ENCODE assay signal across 11 mouse cellular contexts in genomic region chr5:92918866-92919265, GRCm38 (mm10).
DNase-seq lines count a peak whose midpoint lies in the region; ATAC-seq lines count a peak whose summit lies in the region.
"Had no signal": no experiment of that assay in that cellular context is flagged by ENCODE, and none has a peak within 500 bp of the region (broad histone marks: within the 10 kb centered on the region; RNA-seq: fewer than 3 reads in every experiment).

No protein-coding gene starts in this region.

- H3K27ac ChIP-seq in hindbrain, embryonic 16.5 days (ENCODE audit: low read depth, low read length), result no peak overlapping the region
- no peak overlapping the region for H3K27ac ChIP-seq in hindbrain, embryonic 14.5 days
- no peak overlapping the region for H3K27ac ChIP-seq in forebrain, embryonic 14.5 days (ENCODE audit: low read depth, low read length)
- no peak overlapping the region for H3K27ac ChIP-seq in midbrain, embryonic 15.5 days
- H3K27ac ChIP-seq: layer of hippocampus, adult 2 months; liver, embryonic 13.5 days had no signal

- 22% methylated on average over 9 of the region's 9 CpGs for WGBS in hindbrain, embryonic 16.5 days
- 21% methylated on average over 9 of the region's 9 CpGs for WGBS in hindbrain, embryonic 14.5 days
- WGBS in forebrain, embryonic 14.5 days, result 10% methylated on average over 9 of the region's 9 CpGs
- WGBS in midbrain, embryonic 15.5 days, result 9% methylated on average over 9 of the region's 9 CpGs

- DNase-seq in hindbrain, embryonic 14.5 days (ENCODE audit: low spot score), result no peak
- DNase-seq in R1 (ENCODE audit: low read depth, low spot score), result peak; percentile 84
- DNase-seq in forebrain, embryonic 14.5 days (ENCODE audit: low spot score), result no peak
- DNase-seq in embryo, embryonic 10.5 days (ENCODE audit: low spot score), result no peak
- no peak for DNase-seq in thymus, adult 18-20 months
- DNase-seq: cerebellum, adult 11 months; gastrocnemius, postnatal 36 days; liver, embryonic 13.5 days had no signal

- no peaks in the 10 kb centered on the region for H3K9me3 ChIP-seq in hindbrain, embryonic 16.5 days (ENCODE audit: control insufficient read depth, low read length)
- H3K9me3 ChIP-seq in hindbrain, embryonic 14.5 days (ENCODE audit: control insufficient read depth, low read length), result no peaks in the 10 kb centered on the region
- H3K9me3 ChIP-seq in forebrain, embryonic 14.5 days (replicated peaks; ENCODE audit: control insufficient read depth, low read length), result no peaks in the 10 kb centered on the region
- H3K9me3 ChIP-seq in midbrain, embryonic 15.5 days, result no peaks in the 10 kb centered on the region
- H3K9me3 ChIP-seq: liver, embryonic 13.5 days had no signal

- H3K4me2 ChIP-seq in hindbrain, embryonic 16.5 days (ENCODE audit: low read length), result no peak overlapping the region
- no peak overlapping the region for H3K4me2 ChIP-seq in hindbrain, embryonic 14.5 days (replicated peaks)
- H3K4me2 ChIP-seq in forebrain, embryonic 14.5 days (ENCODE audit: low read length), result no peak overlapping the region
- no peak overlapping the region for H3K4me2 ChIP-seq in midbrain, embryonic 15.5 days
- H3K4me2 ChIP-seq: liver, embryonic 13.5 days had no signal

- ATAC-seq in hindbrain, embryonic 16.5 days, result 0 out of 2 replicates have a peak, but pooled peaks have one; percentile 53
- ATAC-seq in hindbrain, embryonic 14.5 days (ENCODE audit: low FRiP score), result no peak
- no peak for ATAC-seq in forebrain, embryonic 14.5 days
- ATAC-seq in midbrain, embryonic 15.5 days (replicated peaks), result peak; percentile 34; the same call in 1 of the 2 replicates

- no peak overlapping the region for H3K4me3 ChIP-seq in hindbrain, embryonic 16.5 days (ENCODE audit: low read length)
- no peak overlapping the region for H3K4me3 ChIP-seq in hindbrain, embryonic 14.5 days (replicated peaks; ENCODE audit: low read length)
- H3K4me3 ChIP-seq in forebrain, embryonic 14.5 days (ENCODE audit: low read depth, low read length), result no peak overlapping the region
- no peak overlapping the region for H3K4me3 ChIP-seq in midbrain, embryonic 15.5 days
- H3K4me3 ChIP-seq: layer of hippocampus, adult 2 months; liver, embryonic 13.5 days had no signal

- H3K4me1 ChIP-seq in hindbrain, embryonic 16.5 days (ENCODE audit: control insufficient read depth, insufficient read depth, low read depth, low read length), result no peaks in the 10 kb centered on the region
- H3K4me1 ChIP-seq in hindbrain, embryonic 14.5 days (replicated peaks; ENCODE audit: control insufficient read depth, insufficient read depth, low read length), result peaks cover 19% of the 10 kb centered on the region; the same call in 1 of the 2 replicates
- peaks cover 18% of the 10 kb centered on the region for H3K4me1 ChIP-seq in forebrain, embryonic 14.5 days (ENCODE audit: control insufficient read depth, insufficient read depth, low read length)
- H3K4me1 ChIP-seq in midbrain, embryonic 15.5 days, result peaks cover 29% of the 10 kb centered on the region
- H3K4me1 ChIP-seq: liver, embryonic 13.5 days had no signal

- no peaks in the 10 kb centered on the region for H3K27me3 ChIP-seq in hindbrain, embryonic 16.5 days (replicated peaks; ENCODE audit: control insufficient read depth, insufficient read depth, low read length)
- H3K27me3 ChIP-seq in hindbrain, embryonic 14.5 days (ENCODE audit: control insufficient read depth, insufficient read depth, low read length), result no peaks in the 10 kb centered on the region
- no peaks in the 10 kb centered on the region for H3K27me3 ChIP-seq in forebrain, embryonic 14.5 days (replicated peaks; ENCODE audit: control insufficient read depth, insufficient read depth, low read length)
- H3K27me3 ChIP-seq in midbrain, embryonic 15.5 days (replicated peaks), result no peaks in the 10 kb centered on the region
- H3K27me3 ChIP-seq: liver, embryonic 13.5 days had no signal

- H3K9ac ChIP-seq in hindbrain, embryonic 16.5 days (ENCODE audit: low read depth, low read length), result no peak overlapping the region
- H3K9ac ChIP-seq in hindbrain, embryonic 14.5 days, result no peak overlapping the region
- peak overlapping the region; percentile 3; the same call in 1 of the 2 replicates for H3K9ac ChIP-seq in forebrain, embryonic 14.5 days (ENCODE audit: low read length)
- H3K9ac ChIP-seq in midbrain, embryonic 15.5 days, result no peak overlapping the region
- H3K9ac ChIP-seq: liver, embryonic 13.5 days had no signal

- no peaks in the 10 kb centered on the region for H3K36me3 ChIP-seq in hindbrain, embryonic 16.5 days (ENCODE audit: control insufficient read depth, insufficient read depth, low read length)
- no peaks in the 10 kb centered on the region for H3K36me3 ChIP-seq in hindbrain, embryonic 14.5 days (replicated peaks; ENCODE audit: control insufficient read depth, insufficient read depth)
- 0 out of 2 replicates have a peak, but pooled peaks cover 6% of the 10 kb centered on the region for H3K36me3 ChIP-seq in forebrain, embryonic 14.5 days (ENCODE audit: control insufficient read depth, insufficient read depth, low read length)
- H3K36me3 ChIP-seq in midbrain, embryonic 15.5 days (replicated peaks), result no peaks in the 10 kb centered on the region
- H3K36me3 ChIP-seq: liver, embryonic 13.5 days had no signal

Comparison
In these comparisons a context has a peak if more than half of its experiments do, and no peak if none do; other contexts are left out.
1. ATAC-seq: peak in hindbrain, embryonic 16.5 days (single experiment) and midbrain, embryonic 15.5 days (single experiment); none in hindbrain, embryonic 14.5 days (single experiment) and forebrain, embryonic 14.5 days (single experiment).